Mouse (Mus musculus): ENCODE measurements at regions not wholly inside any gene's neighbourhood (a gene's known extent, or its start where the extent isn't known, plus 50 kb on each side); places are given as distances from the start of the nearest gene placed in this dataset.

- no peak for TF ChIP-seq POLR2A (IDR thresholded peaks at IDR 0.05; ENCODE audit: insufficient read depth, low read depth, low read length)
- no peak for TF ChIP-seq CTCF (IDR thresholded peaks at IDR 0.05; ENCODE audit: insufficient read depth, low read depth, low read length)
These were observed 187.5 kb downstream of the Rnf144a start for GRCm38 (mm10) chr12:26227557-26228020.
